Mouse (Mus musculus) 3134 (cell line): ENCODE measurements around the gene Zfhx3.
A peak's percentile ranks its signal among the peaks of the same experiment; 100 is the strongest.

ENCODE experiments used
- DNase-seq: peaks from one replicate; pipeline ENCODE4 v3.0.0-alpha.2; 2011; ENCODE audit warnings: low spot score; ENCODE audit not compliant: insufficient read length; ENCODE audit errors: extremely low read depth

Zfhx3 gene

DNA sequence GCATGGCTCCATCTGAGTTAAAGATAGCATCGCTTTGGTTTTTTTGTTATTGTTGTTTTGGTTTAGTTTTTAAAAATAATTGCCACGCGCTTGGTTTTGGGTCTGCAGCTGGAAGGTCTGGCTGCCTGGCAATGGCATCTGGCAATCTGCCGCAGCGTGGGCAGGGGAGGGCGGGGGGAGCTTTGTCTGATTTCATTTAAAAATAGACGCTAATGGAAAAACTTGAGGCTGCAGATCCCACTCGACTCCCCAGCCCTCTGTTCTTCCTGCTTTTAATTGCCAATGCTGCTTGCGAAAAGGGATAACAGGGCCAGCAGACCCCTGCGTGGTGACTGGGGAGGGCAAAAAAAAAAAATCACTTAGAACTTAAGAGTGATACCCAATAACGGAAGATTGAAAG is 69.1 kb downstream of the Zfhx3 start:
- no peak for DNase-seq

DNA sequence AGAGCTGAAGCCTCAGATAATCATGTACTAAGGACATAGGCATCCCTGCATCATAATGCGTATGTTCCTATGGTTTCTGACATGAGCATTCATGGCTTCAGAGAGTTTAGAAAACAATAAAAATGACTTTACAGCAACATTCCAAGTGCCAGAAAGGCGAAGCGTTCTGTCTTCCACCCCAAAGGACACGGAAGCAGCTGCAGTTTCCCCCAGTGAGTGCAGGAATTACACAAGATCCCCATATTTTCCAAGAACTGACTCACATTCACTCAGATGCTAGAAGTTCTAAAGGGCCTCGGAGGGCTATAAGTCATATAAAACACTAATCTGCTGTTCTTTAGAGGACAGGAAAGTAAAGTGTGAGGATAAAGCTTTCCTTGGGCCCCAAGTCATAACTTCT is 75.3 kb downstream of the Zfhx3 start:
- no peak for DNase-seq

DNA sequence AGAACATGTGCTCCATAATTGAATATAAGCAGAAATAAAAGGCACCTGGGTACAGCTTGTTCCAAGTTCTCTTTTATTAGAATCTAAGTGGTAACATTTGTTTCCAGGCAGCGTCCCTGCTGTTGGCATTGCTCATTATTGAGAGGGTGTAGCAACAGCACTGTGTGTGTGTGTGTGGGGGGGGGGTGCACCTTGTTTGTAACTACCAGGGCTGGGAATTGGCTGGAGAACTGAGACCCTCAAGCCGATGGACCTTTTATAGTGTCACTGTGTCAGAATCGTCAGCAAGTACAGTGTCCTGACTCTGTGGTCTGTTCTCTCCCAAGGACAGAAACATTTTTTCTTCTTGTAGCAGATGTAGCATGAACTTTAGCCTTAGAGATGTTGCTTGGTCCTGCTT is 77.2 kb downstream of the Zfhx3 start:
- DNase-seq, result no peak

DNA sequence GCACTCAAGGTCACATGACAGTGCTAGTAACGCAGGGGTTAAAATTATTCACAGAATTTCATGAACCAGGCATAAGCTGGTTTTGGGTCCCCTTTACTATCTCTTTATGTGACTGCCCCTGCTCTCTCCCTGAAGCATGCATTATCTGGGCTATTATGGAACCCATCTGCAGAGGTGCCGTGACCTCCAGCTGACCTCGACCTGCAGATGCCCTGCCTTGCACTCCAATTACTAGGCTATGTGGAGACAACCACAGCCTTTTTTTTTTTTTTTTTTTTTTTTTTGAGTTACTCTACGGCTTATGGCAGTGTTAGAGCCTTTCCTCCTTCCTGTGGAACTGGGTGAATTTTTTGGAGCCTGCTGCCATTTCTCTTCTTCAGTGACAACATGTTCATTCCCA is 80.0 kb downstream of the Zfhx3 start:
- DNase-seq, result no peak

DNA sequence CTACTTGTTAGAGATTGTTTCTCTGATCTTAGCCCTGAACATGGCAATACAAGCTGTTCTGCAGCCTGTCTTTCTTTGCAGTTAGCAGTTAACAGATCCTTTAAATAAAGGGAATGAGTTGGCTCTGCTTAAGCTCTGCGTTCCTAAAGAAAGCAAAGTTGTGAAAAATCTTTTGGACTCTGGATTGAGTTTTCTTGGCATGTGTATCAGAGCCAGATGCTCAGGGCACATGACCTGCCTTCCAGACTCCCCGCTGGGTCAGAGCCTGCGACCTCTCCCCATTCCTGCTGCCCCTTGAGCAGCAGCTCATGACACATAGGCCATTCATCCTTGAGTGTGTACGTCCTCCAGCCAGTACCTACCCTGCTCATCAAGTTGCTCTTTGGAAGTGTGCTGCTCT is 81.9 kb downstream of the Zfhx3 start:
- no peak for DNase-seq

DNA sequence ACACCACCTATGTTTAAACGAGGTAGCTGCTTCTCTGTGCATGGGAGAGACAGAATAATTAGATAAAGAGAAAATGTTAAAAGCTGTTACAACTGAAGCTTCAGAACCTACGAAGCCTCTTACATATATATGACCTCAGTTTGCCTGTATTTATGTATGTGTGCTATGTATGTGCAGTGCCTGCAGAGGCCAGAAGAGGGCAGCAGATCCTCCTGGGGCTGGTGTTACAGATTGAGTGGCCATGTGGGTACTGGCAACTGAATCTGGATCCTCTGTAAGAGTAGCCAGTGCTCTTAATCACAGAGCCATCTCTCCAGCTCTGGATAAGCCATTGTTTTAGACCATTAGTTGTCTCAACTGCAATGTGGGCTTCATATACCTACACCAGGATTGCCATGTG is 82.8 kb downstream of the Zfhx3 start:
- no peak for DNase-seq

DNA sequence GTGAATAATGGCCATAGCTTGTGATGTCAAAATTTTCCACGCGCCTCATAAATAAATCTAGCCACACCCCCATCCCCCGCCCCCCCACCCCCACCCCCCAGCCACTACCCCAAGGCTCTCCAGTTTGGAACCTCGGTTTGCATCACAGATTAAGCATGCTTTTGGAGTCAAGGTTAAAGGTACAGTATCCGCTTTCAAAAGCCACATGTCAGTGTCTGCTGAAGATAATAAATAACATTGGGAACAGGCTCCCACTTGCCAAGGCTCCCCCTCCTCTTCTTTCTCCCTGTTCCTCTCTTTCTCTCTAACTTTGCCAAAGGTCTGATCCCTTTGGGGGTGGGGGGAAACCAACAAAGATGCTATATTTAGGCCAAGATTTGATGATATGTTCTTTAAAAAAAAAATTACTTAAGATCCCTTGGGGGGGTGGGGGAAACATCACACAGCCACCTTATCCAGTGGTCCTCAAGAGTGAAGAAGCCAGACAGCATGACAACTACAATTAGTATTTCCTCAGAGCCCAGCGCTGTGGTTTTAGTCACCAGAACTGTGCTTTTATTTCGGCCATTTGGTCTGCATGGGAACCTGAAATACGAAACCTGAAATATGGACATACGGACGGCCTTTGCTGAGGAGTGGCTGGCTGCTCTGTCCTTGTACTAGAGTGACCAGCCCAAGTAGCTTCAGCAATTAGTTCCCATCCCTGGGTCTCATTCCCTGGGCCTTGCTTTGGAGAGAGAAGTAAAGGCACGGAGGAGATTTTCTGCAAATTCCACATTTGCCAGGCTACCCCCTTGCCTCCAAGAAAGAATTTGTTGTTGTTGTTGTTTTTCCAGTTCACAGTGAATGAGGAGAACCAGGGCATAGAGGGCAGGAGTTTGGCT is 84.4 kb downstream of the Zfhx3 start:
- no peak for DNase-seq

DNA sequence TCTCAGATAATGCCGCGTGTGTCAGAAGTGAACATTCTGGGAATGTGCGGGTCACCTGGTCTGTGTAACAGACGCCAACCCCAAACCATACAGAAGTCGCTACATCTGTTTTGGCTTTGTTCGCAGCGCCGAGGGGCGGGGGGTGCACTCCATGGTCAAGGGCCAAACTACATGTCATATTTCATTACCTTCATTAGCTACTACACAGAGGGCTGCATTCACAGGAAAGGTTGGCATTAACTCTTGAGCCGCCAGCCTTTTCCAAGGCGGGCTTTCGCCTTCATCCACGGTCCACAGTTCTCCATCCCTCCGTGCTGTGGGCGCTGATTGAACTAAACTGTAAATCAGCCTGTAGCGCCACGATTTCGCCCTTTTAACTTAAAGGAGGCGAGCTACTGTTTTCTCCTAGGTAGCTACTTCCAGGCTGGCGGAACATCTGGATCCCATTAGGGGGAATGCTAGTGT is 85.1 kb downstream of the Zfhx3 start:
- DNase-seq, result no peak

DNA sequence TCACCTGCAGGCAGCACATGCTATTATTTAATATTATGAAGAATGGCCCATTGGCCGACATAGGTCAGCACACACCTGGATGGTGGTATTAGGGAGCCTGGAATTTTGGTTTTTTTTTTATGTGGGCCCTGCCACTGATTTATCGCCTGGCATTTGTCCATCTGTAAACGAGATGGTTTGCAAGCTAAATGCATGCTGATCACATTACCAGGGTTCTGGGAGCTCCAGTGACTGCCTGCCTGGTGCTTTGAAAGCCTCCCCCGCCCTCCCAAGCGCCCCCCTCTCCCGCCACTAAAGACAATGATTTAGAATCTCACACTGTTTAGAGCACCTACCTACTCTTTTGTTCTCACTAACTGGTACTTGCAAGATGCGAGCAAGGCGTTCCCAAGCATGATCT is 86.0 kb downstream of the Zfhx3 start:
- no peak for DNase-seq

DNA sequence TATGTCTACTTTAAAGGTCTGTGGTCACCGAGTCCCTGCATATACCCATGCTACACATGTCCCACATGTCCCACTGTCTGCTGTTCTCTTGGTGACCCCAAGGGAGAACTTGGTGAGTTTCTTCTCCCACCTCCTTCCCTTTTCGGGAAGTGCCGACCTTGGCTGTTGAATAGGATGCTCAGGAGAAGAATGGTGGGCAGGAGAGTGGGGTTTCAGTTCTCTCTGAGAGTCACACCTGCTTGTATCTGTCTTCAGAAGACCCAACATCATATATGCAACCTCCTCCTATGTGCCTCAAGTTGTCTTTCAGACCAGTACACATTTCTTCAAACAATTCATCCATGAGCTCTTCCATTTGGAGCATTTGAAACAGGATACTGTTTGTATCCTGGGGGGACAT is 88.7 kb downstream of the Zfhx3 start:
- DNase-seq, result no peak

DNA sequence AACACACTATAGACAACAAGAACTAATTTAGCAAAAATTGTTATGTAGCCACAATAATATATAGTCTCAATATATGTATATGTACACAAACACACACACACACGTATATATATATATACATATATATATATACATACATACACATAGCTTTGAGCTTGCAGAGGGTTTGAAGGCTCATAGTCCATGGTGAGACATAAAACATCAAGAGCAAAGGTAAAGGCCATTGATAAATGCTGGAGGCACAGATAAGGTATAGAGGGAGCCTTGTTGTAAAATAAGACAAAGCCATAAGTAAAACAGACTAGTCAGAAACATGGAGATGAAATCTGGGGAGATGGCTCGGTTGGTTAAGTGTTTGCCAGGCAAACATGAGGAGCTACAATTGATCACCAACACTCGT is 91.6 kb downstream of the Zfhx3 start:
- DNase-seq, result no peak

DNA sequence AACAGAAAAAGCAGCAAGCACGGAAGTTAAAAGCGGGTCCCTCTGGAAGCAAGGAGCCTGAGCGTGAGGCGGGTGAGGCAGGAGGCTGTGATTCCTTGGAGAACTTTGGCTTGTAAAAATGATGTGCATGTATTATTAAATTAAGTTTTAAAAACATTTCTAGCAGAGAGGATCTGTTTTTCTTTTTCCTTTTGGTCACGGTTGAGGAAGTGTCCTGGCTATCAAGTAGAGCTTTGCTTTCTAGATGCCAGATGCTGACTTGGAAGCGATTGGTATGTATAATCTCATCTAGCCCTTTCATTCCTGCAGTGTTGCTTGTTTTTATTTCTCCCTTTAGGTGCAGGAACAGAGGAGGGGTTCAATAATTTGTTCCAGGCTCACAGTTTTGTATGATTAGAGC is 92.3 kb downstream of the Zfhx3 start:
- no peak for DNase-seq

DNA sequence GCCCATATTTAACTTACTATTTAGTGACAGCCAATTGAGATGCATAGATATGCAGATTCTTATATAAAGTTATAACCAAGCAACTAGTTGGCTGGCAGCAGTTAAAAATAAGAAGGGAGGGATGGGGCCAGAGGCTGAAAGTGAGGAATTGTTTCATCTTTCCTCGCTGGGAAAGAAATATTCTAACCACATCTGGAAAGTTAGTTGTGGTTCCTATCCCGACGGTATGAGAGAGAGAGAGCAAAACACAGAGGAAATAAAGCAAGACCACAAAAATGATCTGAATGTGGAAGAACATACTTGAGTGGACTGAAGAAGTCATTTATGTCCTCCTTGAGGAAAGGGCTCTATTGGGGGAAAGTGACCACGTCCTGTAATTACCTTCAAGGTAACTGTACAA is 101.2 kb downstream of the Zfhx3 start:
- DNase-seq, result peak; percentile 17

DNA sequence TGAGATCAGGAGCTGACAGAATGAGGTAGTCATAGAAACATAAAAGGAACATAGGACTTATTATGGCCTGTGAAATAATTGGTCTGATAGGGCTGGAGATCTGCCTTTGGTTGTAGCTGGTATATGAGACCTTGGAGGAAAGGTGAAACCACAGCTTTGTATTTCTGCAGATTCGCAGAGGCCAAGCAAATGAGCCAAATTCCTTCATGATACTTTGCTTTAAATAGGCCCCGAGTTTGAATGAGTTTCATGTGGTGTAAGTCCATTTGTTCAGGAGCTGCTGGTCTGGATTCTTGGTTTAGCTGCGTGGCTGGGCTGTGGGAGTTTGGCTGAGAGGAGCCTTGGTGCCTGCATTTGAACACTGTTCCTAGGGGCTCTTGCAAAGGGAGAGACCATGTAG is 101.7 kb downstream of the Zfhx3 start:
- DNase-seq, result no peak

DNA sequence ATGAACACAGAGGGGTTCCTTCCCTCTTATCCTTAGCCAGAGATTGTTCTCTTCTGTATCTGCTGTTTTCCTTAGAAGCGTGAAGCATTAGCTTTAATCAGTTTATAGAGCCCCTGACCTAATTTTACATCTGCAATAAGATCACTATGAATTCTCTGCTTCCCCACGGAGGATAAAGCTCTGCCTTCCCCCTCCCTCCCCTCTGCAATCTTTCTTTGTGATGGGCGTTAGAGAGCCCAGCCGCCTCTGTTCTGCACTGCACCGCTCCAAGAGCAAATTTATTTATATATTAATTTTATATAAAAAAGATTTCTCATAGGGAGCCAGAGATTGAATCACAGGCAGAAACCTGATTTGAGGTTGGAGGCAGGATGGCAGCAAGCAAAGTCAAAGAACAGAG is 113.8 kb downstream of the Zfhx3 start:
- DNase-seq, result no peak

DNA sequence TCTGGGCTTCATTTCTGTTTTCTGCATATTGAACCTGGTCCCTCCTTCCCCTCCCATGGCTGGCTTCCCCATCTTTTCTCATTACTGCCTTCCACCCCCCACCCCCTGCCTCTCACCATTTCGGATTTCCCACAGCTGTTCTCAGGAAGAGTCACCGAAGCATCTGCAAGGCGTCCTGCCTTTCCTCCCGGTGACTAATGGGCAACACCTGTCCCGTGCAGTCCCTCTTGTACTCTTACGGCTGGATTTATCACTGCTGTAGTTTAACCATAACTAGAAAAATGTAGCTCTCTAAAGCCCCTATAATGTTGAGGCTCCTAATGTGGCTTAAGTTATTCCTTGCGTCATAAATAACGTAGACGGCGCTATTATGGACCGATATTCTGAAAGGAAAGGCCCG is 119.5 kb downstream of the Zfhx3 start:
- no peak for DNase-seq

DNA sequence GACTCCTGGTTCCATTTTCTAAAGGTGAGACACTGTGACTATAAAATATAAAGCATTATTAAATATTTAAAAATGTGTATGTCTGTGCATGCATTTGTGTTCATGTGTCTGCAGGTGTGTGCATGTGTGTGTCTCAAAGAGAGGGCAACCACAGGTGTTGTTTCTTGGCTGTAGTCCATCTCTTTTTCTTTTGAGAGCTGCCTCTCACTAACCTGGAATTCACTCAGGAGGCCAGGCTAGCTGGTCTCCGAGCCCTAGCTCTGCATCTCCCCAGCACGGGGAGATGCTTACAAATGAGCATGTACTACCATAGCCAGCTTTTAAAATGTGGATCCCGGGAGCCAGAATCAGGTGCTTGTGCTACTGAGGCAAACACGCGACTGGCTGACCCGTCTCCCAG is 124.7 kb downstream of the Zfhx3 start:
- no peak for DNase-seq

DNA sequence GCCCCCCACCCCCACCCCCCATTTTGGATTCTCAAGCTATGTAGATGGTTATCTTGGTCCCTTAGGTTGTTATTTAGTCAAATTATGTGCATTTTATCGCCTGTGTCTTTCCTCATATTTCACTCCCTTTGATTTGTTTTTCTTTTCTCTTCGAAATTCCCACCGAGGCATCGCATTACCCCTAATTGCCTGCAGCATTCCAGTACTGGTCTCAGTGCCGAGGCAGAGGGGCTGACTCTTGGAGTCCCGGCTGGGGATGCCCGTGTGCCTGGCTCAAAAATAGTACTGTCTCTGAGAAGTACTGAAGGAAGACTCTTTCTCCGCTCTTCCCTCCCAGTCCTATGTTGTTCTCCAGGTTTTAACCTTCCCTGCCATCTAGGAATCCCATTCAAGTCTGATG is 125.8 kb downstream of the Zfhx3 start:
- no peak for DNase-seq

DNA sequence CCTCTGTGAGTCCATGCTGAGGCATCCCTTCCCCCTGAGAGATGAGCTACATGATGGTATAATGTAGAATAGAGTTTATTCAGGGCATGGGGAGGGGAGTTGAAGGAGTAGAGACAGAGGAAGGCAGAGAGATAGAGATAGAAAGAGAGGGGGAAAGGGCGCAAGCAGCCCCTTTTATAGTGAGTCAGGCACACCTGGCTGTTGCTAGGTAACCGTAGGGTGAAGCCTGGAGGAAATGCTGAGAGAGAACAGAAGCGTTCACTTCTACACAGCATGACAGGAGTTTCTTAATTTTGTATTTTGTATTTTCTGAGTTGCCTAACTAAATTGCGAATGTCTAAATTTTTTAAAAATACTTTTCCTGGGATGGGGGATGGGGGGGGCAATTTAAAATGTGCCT is 128.0 kb downstream of the Zfhx3 start:
- DNase-seq, result no peak

DNA sequence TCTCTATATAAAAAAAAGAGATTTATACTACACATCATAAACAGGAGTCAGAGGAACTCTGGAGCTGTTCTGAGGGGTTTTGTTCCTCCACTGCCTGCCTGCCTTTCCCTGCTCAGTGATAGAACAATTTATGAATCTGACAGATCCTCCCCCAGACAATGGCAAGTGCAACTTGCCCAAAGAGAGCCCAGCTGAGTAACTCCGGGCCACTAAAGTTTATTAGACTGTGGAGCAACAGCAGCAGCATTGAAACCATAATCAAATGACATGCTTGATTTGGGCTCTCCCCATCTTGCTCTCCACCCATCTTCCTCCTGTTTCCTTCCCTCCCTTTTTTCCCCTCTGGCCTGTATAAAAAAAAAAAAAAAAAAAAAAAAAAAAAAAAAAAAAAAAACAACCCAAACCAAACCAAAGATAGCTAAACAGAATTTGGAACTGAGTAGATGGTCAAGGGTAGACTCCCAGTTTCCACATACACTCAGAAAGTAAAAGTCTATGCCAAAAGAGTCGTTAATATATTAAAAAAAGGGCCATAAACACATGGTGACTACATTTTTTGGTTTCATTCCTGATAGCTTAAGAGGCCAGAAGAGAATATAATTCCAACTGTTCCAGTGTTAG is 129.8 kb downstream of the Zfhx3 start:
- no peak for DNase-seq

DNA sequence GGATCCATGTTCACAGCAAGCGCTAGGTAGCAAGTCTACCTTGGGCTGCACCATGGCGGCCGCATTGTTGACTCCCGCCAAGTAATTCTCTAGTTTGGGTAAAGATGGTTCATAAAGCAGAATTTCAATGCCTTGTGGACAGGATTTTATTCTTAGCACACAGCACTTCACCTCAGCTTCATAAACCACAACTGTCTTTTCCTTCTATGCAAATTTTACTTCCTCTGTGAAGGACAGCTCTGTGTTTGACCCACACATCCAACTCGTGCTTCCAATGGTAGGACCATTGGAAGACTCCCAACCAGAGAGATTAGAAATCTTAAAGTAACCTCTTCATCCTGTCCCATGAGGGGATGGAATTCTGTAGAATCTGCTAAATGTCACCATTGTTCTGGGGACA is 130.4 kb downstream of the Zfhx3 start:
- no peak for DNase-seq

DNA sequence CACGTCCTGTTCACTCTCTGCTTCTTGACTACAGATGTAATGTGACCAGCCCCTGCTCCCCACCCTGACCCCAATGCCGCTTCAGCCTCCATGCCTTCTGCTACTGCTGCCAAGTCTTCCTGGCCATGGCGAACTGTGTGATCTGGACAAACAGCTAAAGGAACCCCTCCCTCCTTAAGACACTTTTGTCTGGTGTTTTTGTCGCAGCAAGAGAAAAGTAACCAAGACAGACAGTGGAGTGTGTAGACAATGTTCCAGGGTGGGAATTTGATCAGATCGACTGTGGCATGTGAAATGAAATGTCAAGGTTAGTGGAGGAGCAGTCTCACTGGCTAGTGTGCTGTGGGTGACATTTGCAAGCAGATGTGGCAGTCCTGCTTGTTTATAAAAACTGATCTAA is 132.7 kb downstream of the Zfhx3 start:
- no peak for DNase-seq
